Mouse (Mus musculus): ENCODE measurements around the gene Ces4a.
"Not testable (repeated sequence)": the region's sequence is repeated elsewhere in the genome, so short reads cannot be mapped to it uniquely, and the experiment has no call there.

The Ces4a gene

GRCm38 (mm10) chr8:105170041-105170380 lies 38.4 kb downstream of the Ces4a start:
- DNase-seq (ENCODE audit: low spot score): no peak

DNA sequence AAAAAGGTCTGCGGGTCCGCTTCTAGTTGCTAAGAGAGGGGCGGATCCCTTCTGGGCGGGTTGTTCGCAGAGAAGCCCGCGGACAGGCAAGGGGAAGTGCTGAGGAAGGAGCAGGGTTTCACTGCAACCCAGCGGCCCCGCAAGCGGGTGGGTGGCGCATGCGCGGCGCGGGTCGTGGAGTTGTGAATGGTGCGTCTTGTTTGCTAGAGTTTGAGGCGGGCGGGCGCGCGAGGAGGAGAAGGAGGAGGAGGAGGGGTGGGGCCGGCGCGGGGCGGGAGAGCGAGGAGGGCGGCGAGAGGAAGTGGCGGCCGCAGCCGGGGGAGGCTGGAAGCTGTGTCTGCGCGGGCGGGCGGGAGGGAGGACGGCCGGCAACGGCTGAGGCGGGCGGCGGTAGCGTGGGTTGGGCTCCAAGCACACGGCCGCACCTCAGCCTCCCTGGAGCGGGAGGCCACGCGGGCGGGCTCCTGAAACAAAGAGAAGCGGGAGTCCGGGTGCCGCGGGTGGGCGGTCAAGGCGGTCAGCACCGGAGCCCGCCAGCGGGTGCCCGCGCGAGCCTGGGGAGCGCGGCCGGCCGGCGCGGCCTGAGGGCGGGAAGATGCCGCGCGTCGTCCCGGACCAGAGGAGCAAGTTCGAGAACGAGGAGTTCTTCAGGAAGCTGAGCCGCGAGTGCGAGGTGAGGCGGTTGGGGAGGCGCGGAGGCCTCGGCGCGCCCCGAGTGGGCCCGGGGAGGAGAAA lies 38.9 kb downstream of the Ces4a start, which contains the start of gene Cbfb:
Cbfb (plus strand) TSS at position 294 of the 735 bp plus-strand sequence.
- peak; percentile 66 for DNase-seq (ENCODE audit: low spot score)

DNA sequence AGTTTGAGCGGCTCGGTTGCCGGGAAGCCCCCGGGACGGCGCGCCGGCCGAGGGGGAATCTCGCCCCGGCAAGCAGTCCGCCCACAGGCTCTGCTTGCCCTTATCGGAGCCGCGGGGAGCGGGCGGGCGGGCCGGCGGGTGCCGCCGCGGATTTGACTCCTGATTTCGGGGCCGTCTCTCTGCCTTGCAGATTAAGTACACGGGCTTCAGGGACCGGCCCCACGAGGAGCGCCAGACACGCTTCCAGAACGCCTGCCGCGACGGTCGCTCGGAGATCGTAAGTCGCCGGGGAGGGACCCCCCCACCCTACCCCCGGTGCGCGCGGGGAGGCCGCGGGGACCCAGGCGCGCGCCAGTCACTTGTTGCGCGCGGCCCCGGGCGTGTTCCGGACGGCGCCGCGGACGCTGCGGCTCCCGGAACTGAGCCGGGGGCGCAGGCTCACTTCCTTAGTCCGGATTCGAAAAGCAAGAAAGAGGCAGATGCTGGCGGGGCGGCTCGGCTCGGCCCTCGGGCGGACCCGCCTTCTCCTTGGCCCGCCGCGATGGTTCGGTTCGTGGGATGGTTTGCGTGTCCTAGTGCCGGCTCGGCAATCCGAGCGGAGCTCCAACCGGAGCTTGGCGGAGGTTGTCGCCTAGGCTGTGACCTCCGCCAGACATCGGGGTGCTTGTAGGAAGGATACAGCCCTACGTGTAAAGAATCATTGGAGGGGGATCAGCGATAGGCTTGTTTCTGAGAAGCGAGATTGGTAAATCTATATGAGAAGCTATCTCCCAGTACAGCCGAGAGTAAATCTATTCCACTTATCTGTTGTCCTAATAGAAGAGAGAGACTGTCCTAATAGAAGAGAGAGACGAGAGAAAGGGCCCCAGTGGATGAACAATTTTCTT lies 39.8 kb downstream of the Ces4a start:
- no peak for DNase-seq (ENCODE audit: low spot score)

GRCm38 (mm10) chr8:105172003-105172362 lies 40.4 kb downstream of the Ces4a start:
- DNase-seq (ENCODE audit: low spot score): no peak

DNA sequence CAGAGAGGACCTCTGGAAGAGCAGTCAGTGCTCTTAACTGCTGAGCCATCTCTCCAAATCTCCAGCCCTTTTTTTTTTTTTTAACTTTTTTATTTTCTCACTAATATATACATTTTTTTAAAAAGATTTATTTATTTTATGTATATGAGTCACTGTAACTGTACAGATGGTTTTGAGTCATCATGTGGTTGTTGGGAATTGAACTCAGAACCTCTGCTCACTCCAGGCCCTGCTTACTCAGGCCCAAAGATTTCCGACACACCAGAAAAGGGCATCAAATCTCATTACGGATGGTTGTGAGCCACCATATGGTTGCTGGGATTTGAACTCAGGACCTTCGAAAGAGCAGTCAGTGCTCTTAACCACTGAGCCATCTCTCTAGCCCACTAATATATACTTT lies 43.7 kb downstream of the Ces4a start:
- not testable (repeated sequence) for DNase-seq (ENCODE audit: low spot score)

- no peak for DNase-seq (ENCODE audit: low spot score)
Observed at GRCm38 (mm10) chr8:105178211-105178800, 46.7 kb downstream of the Ces4a start.

DNA sequence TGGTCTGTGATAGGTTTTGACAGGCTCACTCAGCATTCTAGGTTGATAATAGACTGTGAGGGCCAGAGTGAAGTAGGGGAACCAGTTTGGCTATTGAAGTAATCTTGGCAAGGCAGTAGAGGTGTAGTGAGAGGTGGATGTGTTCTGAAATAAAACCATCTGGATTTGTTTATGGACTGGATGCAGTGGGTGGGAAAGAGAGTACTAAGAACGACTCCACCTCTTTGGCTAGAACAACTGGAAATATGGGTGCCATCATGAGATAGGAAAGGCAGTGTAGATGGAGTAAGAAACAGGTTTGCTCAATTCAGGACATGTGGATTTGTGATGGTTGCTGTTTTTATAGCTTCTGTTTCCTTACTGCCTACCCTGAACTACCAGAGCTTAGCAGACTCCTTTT lies 50.6 kb downstream of the Ces4a start:
- no peak for DNase-seq (ENCODE audit: low spot score)

GRCm38 (mm10) chr8:105186467-105187005 lies 54.9 kb downstream of the Ces4a start:
- no peak for DNase-seq (ENCODE audit: low spot score)

GRCm38 (mm10) chr8:105192182-105192581 lies 60.6 kb downstream of the Ces4a start:
- DNase-seq (ENCODE audit: low spot score): no peak

Data from c-Kit-positive CD71-positive TER-119-positive erythroid progenitor cells, embryonic 14.5 days (primary cell).